Mouse (Mus musculus): ENCODE data around the gene Csk. TPM values are rescaled to one million over a fixed set of nuclear protein-coding genes. Genes with fewer than 3 reads are reported as not detected.
A peak's percentile ranks its signal among the peaks of the same experiment; 100 is the strongest.

Gene Csk
- 36.8 and 39.9 TPM in 2 replicates for polyA plus RNA-seq (2015; fragmentation: Nextera tagmentation; extraction: Ambion mirVana)

GRCm38 (mm10) chr9:57653283-57653682 lies at the start of gene Csk:
Gene Csk (minus strand): TSS chr9:57653631.
- H3K36me3 ChIP-seq (replicated peaks): no peaks in the 10 kb centered on the region
- 41% methylated on average over 5 of the region's 5 CpGs for WGBS
- no peaks in the 10 kb centered on the region; the same call in 1 of the 2 replicates for H3K27me3 ChIP-seq (replicated peaks)
- H3K27ac ChIP-seq: no peak within 1 kb of the TSS
- H3K4me1 ChIP-seq: peaks cover 24% of the 10 kb centered on the region
- no peak within 1 kb of the TSS for H3K4me3 ChIP-seq
- H3K9me3 ChIP-seq: no peaks in the 10 kb centered on the region
- ATAC-seq (replicated peaks): no peak
- H3K9ac ChIP-seq: no peak within 1 kb of the TSS
- H3K4me2 ChIP-seq: no peak within 1 kb of the TSS

GRCm38 (mm10) chr9:57698466-57699150 lies 45.2 kb upstream of the Csk start:
- H3K36me3 ChIP-seq (replicated peaks): no peaks in the 10 kb centered on the region

GRCm38 (mm10) chr9:57697380-57697779 lies 43.9 kb upstream of the Csk start:
- H3K27ac ChIP-seq: no peak overlapping the region
- H3K4me1 ChIP-seq: peaks cover 15% of the 10 kb centered on the region
- ATAC-seq (replicated peaks): peak; percentile 50; the same call in 1 of the 2 replicates
- no peak overlapping the region for H3K9ac ChIP-seq
- H3K4me2 ChIP-seq: no peak overlapping the region
- H3K4me3 ChIP-seq: no peak overlapping the region
- peaks cover 10% of the 10 kb centered on the region for H3K27me3 ChIP-seq (replicated peaks)
- H3K9me3 ChIP-seq: no peaks in the 10 kb centered on the region
- 18% methylated on average over 4 of the region's 4 CpGs for WGBS
- no peaks in the 10 kb centered on the region for H3K36me3 ChIP-seq (replicated peaks)

More at GRCm38 (mm10) chr9:57698466-57699150, 45.2 kb upstream of the Csk start:
- peaks cover 15% of the 10 kb centered on the region for H3K4me1 ChIP-seq
- no peak for ATAC-seq (replicated peaks)
- no peak overlapping the region for H3K27ac ChIP-seq
- H3K9me3 ChIP-seq: no peaks in the 10 kb centered on the region
- 79% methylated on average over 1 of the region's 1 CpGs for WGBS
- no peak overlapping the region for H3K4me2 ChIP-seq
- H3K27me3 ChIP-seq (replicated peaks): peaks cover 10% of the 10 kb centered on the region
- H3K9ac ChIP-seq: no peak overlapping the region
- H3K4me3 ChIP-seq: no peak overlapping the region

GRCm38 (mm10) chr9:57696380-57697285 lies 43.2 kb upstream of the Csk start:
- Histone ChIP-seq H3K27ac (0 out of 2 replicates have a peak overlapping the region, but pooled peaks have one; percentile 15), H3K4me3 (peak overlapping the region; percentile 50), H3K4me2 (peak overlapping the region; percentile 96), H3K9me3 (no peaks in the 10 kb centered on the region), H3K36me3 (replicated peaks) (no peaks in the 10 kb centered on the region), H3K9ac (peak overlapping the region; percentile 65), H3K27me3 (replicated peaks) (peaks cover 10% of the 10 kb centered on the region), H3K4me1 (peaks cover 15% of the 10 kb centered on the region)
- peak; percentile 83 for ATAC-seq (replicated peaks)
- WGBS: under 1% methylated on average over 42 of the region's 42 CpGs

- Histone ChIP-seq H3K36me3 (replicated peaks) (no peaks in the 10 kb centered on the region), H3K9ac (no peak overlapping the region), H3K27ac (no peak overlapping the region), H3K9me3 (no peaks in the 10 kb centered on the region), H3K4me1 (peaks cover 15% of the 10 kb centered on the region), H3K4me3 (no peak overlapping the region), H3K4me2 (no peak overlapping the region), H3K27me3 (replicated peaks) (peaks cover 10% of the 10 kb centered on the region)
- ATAC-seq (replicated peaks): no peak
- WGBS: 94% methylated on average over 2 of the region's 2 CpGs
Measured at GRCm38 (mm10) chr9:57694108-57694507, 40.7 kb upstream of the Csk start.

- Histone ChIP-seq H3K27me3 (replicated peaks) (no peaks in the 10 kb centered on the region), H3K9me3 (no peaks in the 10 kb centered on the region), H3K4me3 (no peak overlapping the region), H3K4me1 (no peaks in the 10 kb centered on the region), H3K9ac (no peak overlapping the region), H3K36me3 (replicated peaks) (no peaks in the 10 kb centered on the region), H3K4me2 (no peak overlapping the region), H3K27ac (no peak overlapping the region)
- WGBS: 88% methylated on average over 2 of the region's 2 CpGs
- ATAC-seq (replicated peaks): no peak
Measured at GRCm38 (mm10) chr9:57688606-57689005, 35.2 kb upstream of the Csk start.

GRCm38 (mm10) chr9:57688158-57688557 lies 34.7 kb upstream of the Csk start:
- no peak for ATAC-seq (replicated peaks)
- WGBS: 52% methylated on average over 2 of the region's 2 CpGs
- Histone ChIP-seq H3K4me1 (no peaks in the 10 kb centered on the region), H3K4me2 (no peak overlapping the region), H3K27me3 (replicated peaks) (no peaks in the 10 kb centered on the region), H3K36me3 (replicated peaks) (no peaks in the 10 kb centered on the region), H3K9ac (no peak overlapping the region), H3K27ac (no peak overlapping the region), H3K4me3 (no peak overlapping the region), H3K9me3 (no peaks in the 10 kb centered on the region)

GRCm38 (mm10) chr9:57687751-57688150 lies 34.3 kb upstream of the Csk start, which contains the start of gene Cyp1a1:
Gene Cyp1a1 (plus strand): TSS chr9:57687928.
- Histone ChIP-seq H3K9me3 (no peaks in the 10 kb centered on the region), H3K4me2 (no peak within 1 kb of the TSS), H3K9ac (no peak within 1 kb of the TSS), H3K36me3 (replicated peaks) (no peaks in the 10 kb centered on the region), H3K4me1 (no peaks in the 10 kb centered on the region), H3K27ac (no peak within 1 kb of the TSS), H3K27me3 (replicated peaks) (no peaks in the 10 kb centered on the region), H3K4me3 (no peak within 1 kb of the TSS)
- 91% methylated on average over 2 of the region's 2 CpGs for WGBS
- ATAC-seq (replicated peaks): no peak

- Histone ChIP-seq H3K4me1 (no peaks in the 10 kb centered on the region), H3K4me3 (no peak overlapping the region), H3K4me2 (no peak overlapping the region), H3K27ac (no peak overlapping the region), H3K9me3 (no peaks in the 10 kb centered on the region), H3K36me3 (replicated peaks) (no peaks in the 10 kb centered on the region), H3K9ac (no peak overlapping the region), H3K27me3 (replicated peaks) (no peaks in the 10 kb centered on the region)
- ATAC-seq (replicated peaks): no peak
- 87% methylated on average over 5 of the region's 5 CpGs for WGBS
Measured at GRCm38 (mm10) chr9:57686011-57686410, 32.6 kb upstream of the Csk start.

GRCm38 (mm10) chr9:57683520-57683919 lies 30.1 kb upstream of the Csk start, which contains the start of gene Cyp1a2:
Gene Cyp1a2 (minus strand): TSS chr9:57683703.
- Histone ChIP-seq H3K4me1 (no peaks in the 10 kb centered on the region), H3K27ac (no peak within 1 kb of the TSS), H3K4me3 (no peak within 1 kb of the TSS), H3K36me3 (replicated peaks) (no peaks in the 10 kb centered on the region), H3K27me3 (replicated peaks) (no peaks in the 10 kb centered on the region), H3K4me2 (no peak within 1 kb of the TSS), H3K9ac (no peak within 1 kb of the TSS), H3K9me3 (no peaks in the 10 kb centered on the region)
- no peak for ATAC-seq (replicated peaks)
- 87% methylated on average over 5 of the region's 5 CpGs for WGBS

- Histone ChIP-seq H3K27ac (no peak overlapping the region), H3K9me3 (no peaks in the 10 kb centered on the region)
- 85% methylated on average over 10 of the region's 10 CpGs for WGBS
Measured at GRCm38 (mm10) chr9:57681411-57681810, 28.0 kb upstream of the Csk start.

GRCm38 (mm10) chr9:57671500-57671899 lies 18.1 kb upstream of the Csk start:
- H3K36me3 ChIP-seq (replicated peaks): no peaks in the 10 kb centered on the region
- H3K4me1 ChIP-seq: no peaks in the 10 kb centered on the region
- WGBS: 90% methylated on average over 5 of the region's 5 CpGs
- no peak overlapping the region for H3K9ac ChIP-seq
- no peak overlapping the region for H3K4me3 ChIP-seq
- no peak for ATAC-seq (replicated peaks)
- H3K27ac ChIP-seq: no peak overlapping the region
- no peak overlapping the region for H3K4me2 ChIP-seq
- no peaks in the 10 kb centered on the region for H3K27me3 ChIP-seq (replicated peaks)
- no peaks in the 10 kb centered on the region for H3K9me3 ChIP-seq

More at GRCm38 (mm10) chr9:57681411-57681810, 28.0 kb upstream of the Csk start:
- ATAC-seq (replicated peaks): no peak
- no peak overlapping the region for H3K4me2 ChIP-seq
- H3K27me3 ChIP-seq (replicated peaks): no peaks in the 10 kb centered on the region
- no peak overlapping the region for H3K9ac ChIP-seq
- H3K4me1 ChIP-seq: no peaks in the 10 kb centered on the region
- no peak overlapping the region for H3K4me3 ChIP-seq
- H3K36me3 ChIP-seq (replicated peaks): no peaks in the 10 kb centered on the region

Data from midbrain, embryonic 15.5 days (tissue).